In the genomic region with DNA sequence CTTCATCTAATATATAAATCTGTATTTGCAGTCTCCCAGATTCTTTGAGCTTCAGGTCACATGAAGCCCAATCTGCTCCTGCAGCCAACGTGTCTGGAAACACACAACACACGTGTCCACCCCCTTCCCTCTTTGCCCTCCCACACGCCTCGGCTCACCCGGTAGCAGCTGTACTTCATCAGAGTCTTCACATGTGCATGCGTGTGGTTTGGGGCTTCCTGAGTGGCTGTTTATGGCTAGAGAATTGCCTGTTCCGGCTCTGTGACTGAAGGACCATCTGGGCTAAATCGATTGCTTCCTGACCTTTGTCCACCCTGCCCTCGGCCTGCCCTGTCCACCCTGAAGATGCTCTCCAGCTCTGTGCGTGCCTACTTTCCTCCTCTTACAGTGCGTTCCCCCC, we compare ENCODE assay signal across 9 mouse cellular contexts.
DNase-seq lines count a peak whose midpoint lies in the region; ATAC-seq lines count a peak whose summit lies in the region.
"Had no signal": no experiment of that assay in that cellular context is flagged by ENCODE, and none has a peak within 500 bp of the region (broad histone marks: within the 10 kb centered on the region; RNA-seq: fewer than 3 reads in every experiment).

No protein-coding gene starts in this region.

- 1% methylated on average over 11 of the region's 11 CpGs for WGBS in limb, embryonic 12.5 days
- WGBS in neural tube, embryonic 11.5 days, result 20% methylated on average over 11 of the region's 11 CpGs
- WGBS in forebrain, embryonic 15.5 days, result 82% methylated on average over 11 of the region's 11 CpGs

- no peak overlapping the region for H3K27ac ChIP-seq in limb, embryonic 12.5 days
- 0 out of 2 replicates have a peak overlapping the region, but pooled peaks have one; percentile 14 for H3K27ac ChIP-seq in neural tube, embryonic 11.5 days (ENCODE audit: low read depth, low read length)
- H3K27ac ChIP-seq in forebrain, embryonic 15.5 days (replicated peaks), result no peak overlapping the region

- peak; percentile 47 for DNase-seq in layer of hippocampus, adult 11-12 months (ENCODE audit: low spot score)
- DNase-seq in layer of hippocampus, postnatal 14 days (ENCODE audit: low spot score in 2 of 2), result no peak
- peak; percentile 78 for DNase-seq in embryo, embryonic 10.5 days (ENCODE audit: low spot score)
- DNase-seq in neural tube, embryonic 11.5 days (ENCODE audit: low spot score), result peak; percentile 44
- DNase-seq in adipocyte (ENCODE audit: low spot score), result no peak

- ATAC-seq in hematopoietic stem cell, adult 5-6 weeks (replicated peaks in 1 of 2; ENCODE audit: insufficient read depth in 1 of 2, low FRiP score in 2 of 2, low TSS enrichment in 1 of 2, low read depth in 1 of 2, poor library complexity in 2 of 2, severe bottlenecking in 2 of 2), result peak; percentile 77 to 84
- ATAC-seq in limb, embryonic 12.5 days (ENCODE audit: insufficient number of reproducible peaks, insufficient read depth, low FRiP score, low TSS enrichment, low read depth), result peak; percentile 73; the same call in 1 of the 2 replicates
- ATAC-seq in neural tube, embryonic 11.5 days (ENCODE audit: insufficient read depth, low FRiP score, low TSS enrichment), result no peak
- ATAC-seq in forebrain, embryonic 15.5 days (replicated peaks), result no peak

- H3K4me1 ChIP-seq in limb, embryonic 12.5 days (replicated peaks), result peaks cover 28% of the 10 kb centered on the region
- H3K4me1 ChIP-seq in neural tube, embryonic 11.5 days (ENCODE audit: control insufficient read depth, insufficient read depth, low read length), result peaks cover 21% of the 10 kb centered on the region
- peaks cover 14% of the 10 kb centered on the region for H3K4me1 ChIP-seq in forebrain, embryonic 15.5 days

- H3K4me2 ChIP-seq in limb, embryonic 12.5 days, result peak overlapping the region; percentile 15
- H3K4me2 ChIP-seq in neural tube, embryonic 11.5 days (ENCODE audit: low read depth), result no peak overlapping the region
- no peak overlapping the region for H3K4me2 ChIP-seq in forebrain, embryonic 15.5 days (replicated peaks)

- H3K9ac ChIP-seq in limb, embryonic 12.5 days (replicated peaks), result no peak overlapping the region
- H3K9ac ChIP-seq in neural tube, embryonic 11.5 days (ENCODE audit: low read length), result no peak overlapping the region
- no peak overlapping the region for H3K9ac ChIP-seq in forebrain, embryonic 15.5 days (replicated peaks)

- no peaks in the 10 kb centered on the region for H3K9me3 ChIP-seq in limb, embryonic 12.5 days
- H3K9me3 ChIP-seq in neural tube, embryonic 11.5 days (ENCODE audit: control insufficient read depth, low read length), result no peaks in the 10 kb centered on the region
- no peaks in the 10 kb centered on the region for H3K9me3 ChIP-seq in forebrain, embryonic 15.5 days

- H3K27me3 ChIP-seq in limb, embryonic 12.5 days, result peaks cover 21% of the 10 kb centered on the region
- no peaks in the 10 kb centered on the region for H3K27me3 ChIP-seq in neural tube, embryonic 11.5 days (ENCODE audit: control insufficient read depth, insufficient read depth, low read length)
- no peaks in the 10 kb centered on the region for H3K27me3 ChIP-seq in forebrain, embryonic 15.5 days
- H3K27me3 ChIP-seq: Patski had no signal

- no peak overlapping the region for H3K4me3 ChIP-seq in limb, embryonic 12.5 days (replicated peaks)
- no peak overlapping the region for H3K4me3 ChIP-seq in neural tube, embryonic 11.5 days (ENCODE audit: low read depth, low read length)
- H3K4me3 ChIP-seq in forebrain, embryonic 15.5 days, result no peak overlapping the region

- no peaks in the 10 kb centered on the region for H3K36me3 ChIP-seq in limb, embryonic 12.5 days
- H3K36me3 ChIP-seq in neural tube, embryonic 11.5 days (ENCODE audit: control insufficient read depth, insufficient read depth, low read length), result no peaks in the 10 kb centered on the region
- no peaks in the 10 kb centered on the region for H3K36me3 ChIP-seq in forebrain, embryonic 15.5 days

Comparison
In these comparisons a context has a peak if more than half of its experiments do, and no peak if none do; other contexts are left out.
1. DNase-seq: peak in layer of hippocampus, adult 11-12 months (single experiment), embryo, embryonic 10.5 days (single experiment) and neural tube, embryonic 11.5 days (single experiment); none in layer of hippocampus, postnatal 14 days (0 of 2) and adipocyte (single experiment).
2. ATAC-seq: peak in hematopoietic stem cell, adult 5-6 weeks (2 of 2) and limb, embryonic 12.5 days (single experiment); none in neural tube, embryonic 11.5 days (single experiment) and forebrain, embryonic 15.5 days (single experiment).